Mouse (Mus musculus) hindbrain, embryonic 11.5 days (tissue): ENCODE results near the gene B3gnt8. TPM values are rescaled to one million over a fixed set of nuclear protein-coding genes. Genes with fewer than 3 reads are reported as not detected.

Experiments
- ATAC-seq: fragments of 200-750 bp; cut with Nextera tagmentation; 2 replicates; pipeline ENCODE4 v1.8.0; 2017; ENCODE audit warnings: mild to moderate bottlenecking, moderate TSS enrichment, moderate library complexity; ENCODE audit not compliant: low FRiP score
- DNase-seq: peaks from one replicate; pipeline ENCODE4 v3.0.0-alpha.2; 2015; ENCODE audit warnings: low spot score
- H3K27ac ChIP-seq: fragments of 300-500 bp; sonication (generic); 2 replicates; pipeline ENCODE4 v1.5.1; 2014; ENCODE audit warnings: mild to moderate bottlenecking, low read depth, low read length
- H3K27me3 ChIP-seq: fragments of 300-500 bp; sonication (generic); 2 replicates; pipeline ENCODE4 v1.6.1; 2014; ENCODE audit warnings: mild to moderate bottlenecking, low read length, moderate library complexity, mixed read lengths; ENCODE audit not compliant: control insufficient read depth, insufficient read depth
- H3K36me3 ChIP-seq: fragments of 300-500 bp; sonication (generic); 2 replicates; pipeline ENCODE4 v1.6.1; 2014; ENCODE audit warnings: mild to moderate bottlenecking, low read length, moderate library complexity, mixed read lengths; ENCODE audit not compliant: control insufficient read depth, insufficient read depth
- H3K4me1 ChIP-seq: fragments of 300-500 bp; sonication (generic); replicated peaks from 2 replicates; pipeline ENCODE4 v1.6.1; 2014; ENCODE audit warnings: low read length, mixed read lengths; ENCODE audit not compliant: control insufficient read depth, insufficient read depth
- H3K4me2 ChIP-seq: fragments of 300-500 bp; sonication (generic); replicated peaks from 2 replicates; pipeline ENCODE4 v1.6.1; 2014; ENCODE audit warnings: mild to moderate bottlenecking, low read depth, low read length
- H3K4me3 ChIP-seq: fragments of 300-500 bp; sonication (generic); 2 replicates; pipeline ENCODE4 v1.5.1; 2014; ENCODE audit warnings: low read depth, low read length
- H3K9ac ChIP-seq: fragments of 300-500 bp; sonication (generic); 2 replicates; pipeline ENCODE4 v1.6.1; 2014; ENCODE audit warnings: low read depth, low read length
- H3K9me3 ChIP-seq: fragments of 300-500 bp; sonication (generic); 2 replicates; pipeline ENCODE4 v1.6.1; 2016; ENCODE audit warnings: low read length; ENCODE audit not compliant: control insufficient read depth
- WGBS: fragments of 180-500 bp; shearing (Covaris S2); extraction: QIAGEN DNeasy Blood & Tissue Kit; methylation state at CpG from one replicate; pipeline ENCODE4 v1.1.7; 2014; 5-methylcytosine and 5-hydroxymethylcytosine counted together
- polyA plus RNA-seq: library from polyadenylated mRNA; unstranded; fragments of >200 nt; fragmentation: Nextera tagmentation; extraction: Ambion mirVana; gene quantifications from 2 replicates; pipeline ENCODE4 v1.2.1, GENCODE M21; 2014

Gene B3gnt8
- polyA plus RNA-seq, 1 experiment from 2014 or later: 0.91 TPM

DNA sequence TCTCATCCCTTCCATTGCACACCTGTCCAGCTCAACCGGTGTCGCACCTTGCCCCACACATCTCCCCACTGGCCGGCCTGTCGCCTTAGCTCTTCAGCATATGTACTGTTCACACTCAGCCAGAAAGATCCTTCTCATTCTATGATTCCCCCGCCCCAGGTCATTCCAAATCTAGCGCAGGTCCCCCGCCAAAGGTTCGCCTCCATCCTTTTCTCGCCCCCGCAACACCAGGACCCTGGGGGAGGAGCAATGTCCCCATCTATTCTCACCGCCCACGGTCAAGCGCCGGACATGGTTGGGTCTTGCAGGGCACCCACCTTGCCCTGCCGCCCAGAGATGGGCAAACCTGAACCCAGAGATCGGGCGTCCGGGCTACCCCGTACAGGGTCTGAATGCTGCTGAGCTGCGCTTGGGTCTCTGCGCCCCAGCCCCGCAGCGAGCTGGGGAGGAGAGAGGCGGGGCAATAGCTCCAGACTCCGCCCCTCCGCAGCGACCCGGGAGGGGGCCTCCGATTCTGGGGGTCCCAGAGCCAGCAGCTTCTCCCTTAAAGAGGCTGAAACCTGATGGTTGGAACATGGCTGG is 48.4 kb downstream of the B3gnt8 start, which contains the start of gene Tmem91:
Tmem91 (minus strand) TSS at position 448 of the 582 bp plus-strand sequence.
- H3K27me3 ChIP-seq: peaks cover 36% of the 10 kb centered on the region
- DNase-seq (peak; percentile 10), ATAC-seq (peak; percentile 54; the same call in 1 of the 2 replicates)
- 1% methylated on average over 29 of the region's 29 CpGs for WGBS
- peak within 1 kb of the TSS; percentile 17; the same call in 1 of the 2 replicates for H3K9ac ChIP-seq
- H3K4me1 ChIP-seq: no peaks in the 10 kb centered on the region; the same call in 1 of the 2 replicates
- H3K27ac ChIP-seq: no peak within 1 kb of the TSS
- peak within 1 kb of the TSS; percentile 32 for H3K4me2 ChIP-seq
- H3K4me3 ChIP-seq: peak within 1 kb of the TSS; percentile 8; the same call in 1 of the 2 replicates
- no peaks in the 10 kb centered on the region for H3K9me3 ChIP-seq
- no peaks in the 10 kb centered on the region for H3K36me3 ChIP-seq

DNA sequence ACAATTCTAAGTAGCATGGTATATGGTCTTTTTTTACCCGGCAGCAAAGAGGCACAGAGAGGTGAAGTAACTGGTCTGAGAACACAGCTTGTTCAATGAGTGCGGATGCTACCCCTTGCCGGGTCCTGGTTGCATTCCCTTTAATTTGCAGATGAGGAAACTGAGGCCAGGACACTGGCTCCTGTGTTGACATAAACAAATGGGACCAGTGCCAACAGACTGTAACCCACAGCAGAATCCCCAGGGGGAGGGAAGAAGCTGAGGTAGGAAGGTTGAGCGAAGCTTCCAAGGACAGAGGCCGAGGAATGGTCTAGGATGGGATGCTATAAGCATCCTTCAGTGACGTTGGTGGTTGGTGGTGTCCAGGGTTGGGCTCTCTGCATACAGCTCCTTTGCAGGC is 49.0 kb downstream of the B3gnt8 start:
- Histone ChIP-seq H3K4me3 (no peak overlapping the region; the same call in 1 of the 2 replicates), H3K4me2 (no peak overlapping the region), H3K27ac (no peak overlapping the region), H3K27me3 (peaks cover 36% of the 10 kb centered on the region), H3K4me1 (no peaks in the 10 kb centered on the region; the same call in 1 of the 2 replicates), H3K36me3 (no peaks in the 10 kb centered on the region), H3K9ac (no peak overlapping the region), H3K9me3 (no peaks in the 10 kb centered on the region)
- peak; percentile 9 for DNase-seq
- ATAC-seq: no peak
- 44% methylated on average over 6 of the region's 6 CpGs for WGBS

DNA sequence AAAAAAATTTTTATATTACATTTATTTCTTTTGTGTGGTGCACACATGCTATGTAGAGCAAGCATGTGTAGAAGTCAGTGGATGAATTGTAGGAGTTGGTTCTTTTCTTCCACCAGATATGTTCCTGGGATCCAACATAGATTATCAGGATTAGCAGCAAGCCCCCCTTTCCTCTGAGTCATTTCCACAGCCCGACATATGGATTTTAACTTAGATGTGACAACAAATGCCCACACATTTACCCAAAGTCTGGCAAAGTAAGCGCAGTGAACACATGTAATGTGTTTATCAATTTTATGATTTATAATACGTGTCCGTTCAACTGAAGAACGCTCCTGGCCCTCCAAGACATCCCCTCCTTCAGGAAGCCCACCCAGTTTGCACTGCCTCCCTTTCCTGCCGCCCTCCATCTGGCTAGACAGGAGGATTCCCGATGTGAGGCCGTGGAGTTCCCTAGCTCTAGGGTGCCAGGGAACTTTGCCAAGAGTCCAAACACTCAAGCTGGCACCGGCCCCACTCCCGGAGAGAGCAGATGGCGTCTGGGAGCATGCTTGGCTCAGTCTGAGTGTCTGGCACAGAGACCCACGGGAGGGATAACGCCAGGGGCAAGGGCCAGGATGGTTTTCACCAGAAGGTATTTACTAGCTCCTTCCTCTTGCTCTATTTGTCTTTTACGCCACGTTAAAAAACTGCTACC is 49.8 kb downstream of the B3gnt8 start:
- DNase-seq (no peak), ATAC-seq (no peak)
- Histone ChIP-seq H3K4me1 (no peaks in the 10 kb centered on the region; the same call in 1 of the 2 replicates), H3K36me3 (no peaks in the 10 kb centered on the region), H3K9me3 (no peaks in the 10 kb centered on the region), H3K4me3 (no peak overlapping the region), H3K4me2 (no peak overlapping the region), H3K9ac (no peak overlapping the region), H3K27ac (no peak overlapping the region), H3K27me3 (peaks cover 36% of the 10 kb centered on the region)
- WGBS: 84% methylated on average over 15 of the region's 15 CpGs

DNA sequence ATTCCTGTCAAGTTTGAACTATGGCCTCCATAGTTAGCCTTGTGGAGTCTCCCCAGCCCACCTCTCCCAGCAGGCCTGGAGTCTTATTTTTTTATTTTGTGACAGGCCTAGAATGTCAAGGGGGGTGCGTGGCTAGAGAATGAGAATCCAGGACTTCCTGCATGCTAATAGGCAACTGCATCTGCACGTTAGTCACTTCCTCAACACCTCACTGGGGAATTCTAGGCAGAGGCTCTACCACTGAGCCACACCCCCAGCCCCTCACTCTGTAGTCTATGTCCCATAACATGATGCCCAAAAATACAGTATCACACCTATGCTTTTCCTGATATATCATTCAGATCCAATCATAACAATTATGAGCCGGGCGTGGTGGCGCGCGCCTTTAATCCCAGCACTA is 50.6 kb downstream of the B3gnt8 start:
- 91% methylated on average over 7 of the region's 7 CpGs for WGBS
- Histone ChIP-seq H3K27ac (no peak overlapping the region), H3K4me3 (no peak overlapping the region), H3K4me1 (no peaks in the 10 kb centered on the region; the same call in 1 of the 2 replicates), H3K9ac (no peak overlapping the region), H3K9me3 (no peaks in the 10 kb centered on the region), H3K36me3 (no peaks in the 10 kb centered on the region), H3K4me2 (no peak overlapping the region), H3K27me3 (peaks cover 36% of the 10 kb centered on the region)
- ATAC-seq: no peak
- DNase-seq: no peak

DNA sequence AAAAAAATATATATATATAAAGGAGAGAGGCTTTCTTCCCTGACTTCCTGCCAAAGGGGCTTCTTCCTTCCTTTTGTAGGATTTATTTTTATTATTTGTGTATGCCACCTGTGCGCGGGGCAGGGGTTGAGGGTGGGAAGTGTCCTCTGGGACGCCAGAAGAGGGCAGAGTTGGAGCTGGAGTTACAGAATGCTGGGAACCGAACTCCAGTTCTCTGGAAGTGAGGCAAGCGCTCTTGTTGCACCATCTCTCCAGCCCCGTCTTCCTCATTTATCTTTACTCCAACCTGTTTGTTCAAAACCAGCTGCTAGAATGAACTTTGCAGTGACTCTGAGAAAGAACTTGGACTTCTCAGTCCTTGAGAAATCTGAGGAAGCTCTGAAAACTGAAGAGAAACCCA is 53.5 kb downstream of the B3gnt8 start:
- Histone ChIP-seq H3K36me3 (no peaks in the 10 kb centered on the region), H3K27me3 (peaks cover 18% of the 10 kb centered on the region), H3K27ac (no peak overlapping the region), H3K4me1 (no peaks in the 10 kb centered on the region), H3K4me3 (peak overlapping the region; percentile 59; the same call in 1 of the 2 replicates), H3K4me2 (peak overlapping the region; percentile 38), H3K9me3 (no peaks in the 10 kb centered on the region), H3K9ac (no peak overlapping the region; the same call in 1 of the 2 replicates)
- peak; percentile 12 for DNase-seq
- 10% methylated on average over 6 of the region's 6 CpGs for WGBS
- no peak for ATAC-seq

DNA sequence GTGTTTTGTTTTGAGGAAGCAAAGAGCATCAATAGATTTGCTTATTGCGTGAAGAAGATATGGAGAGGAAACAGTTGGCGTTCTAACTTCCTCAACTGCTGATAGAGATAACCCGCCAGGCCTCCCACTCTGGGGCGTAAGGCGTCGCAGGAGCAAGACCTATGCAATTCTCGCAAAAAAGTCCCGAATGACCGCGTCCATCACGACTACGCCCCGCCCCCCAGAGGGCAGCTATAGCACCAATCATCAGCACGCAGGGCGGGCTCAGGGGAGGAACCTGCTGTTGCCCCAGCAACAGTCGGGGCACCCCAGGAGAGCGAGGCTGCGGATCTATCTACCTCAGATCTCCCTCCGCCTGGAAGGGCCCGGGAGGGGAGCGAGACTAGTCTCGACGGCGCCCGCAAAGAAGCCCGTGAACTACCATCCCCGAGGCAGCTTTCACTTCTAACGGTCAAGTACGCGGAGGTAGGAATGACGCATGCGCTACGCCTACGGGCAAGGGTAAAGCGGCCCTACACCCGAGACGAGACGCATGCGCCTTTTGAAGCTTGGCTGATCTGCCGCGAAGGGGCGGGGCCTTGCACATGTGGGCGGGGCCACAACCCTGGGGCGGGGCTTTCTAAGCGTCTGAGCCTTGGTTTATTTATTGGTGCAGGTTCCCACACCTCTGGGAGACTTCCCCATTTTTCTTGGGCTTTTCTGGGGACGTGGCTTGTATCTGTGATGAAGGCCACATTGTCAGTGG is 54.2 kb downstream of the B3gnt8 start, which contains the start of gene B9d2:
B9d2 (plus strand) TSS at position 267 of the 745 bp plus-strand sequence.
- Histone ChIP-seq H3K27ac (peak within 1 kb of the TSS; percentile 91), H3K27me3 (peaks cover 12% of the 10 kb centered on the region), H3K4me1 (no peaks in the 10 kb centered on the region), H3K36me3 (no peaks in the 10 kb centered on the region), H3K9me3 (no peaks in the 10 kb centered on the region), H3K4me2 (peak within 1 kb of the TSS; percentile 38), H3K9ac (peak within 1 kb of the TSS; percentile 65), H3K4me3 (peak within 1 kb of the TSS; percentile 59)
- ATAC-seq: peak; percentile 98
- under 1% methylated on average over 46 of the region's 46 CpGs for WGBS
- DNase-seq: peak; percentile 95

DNA sequence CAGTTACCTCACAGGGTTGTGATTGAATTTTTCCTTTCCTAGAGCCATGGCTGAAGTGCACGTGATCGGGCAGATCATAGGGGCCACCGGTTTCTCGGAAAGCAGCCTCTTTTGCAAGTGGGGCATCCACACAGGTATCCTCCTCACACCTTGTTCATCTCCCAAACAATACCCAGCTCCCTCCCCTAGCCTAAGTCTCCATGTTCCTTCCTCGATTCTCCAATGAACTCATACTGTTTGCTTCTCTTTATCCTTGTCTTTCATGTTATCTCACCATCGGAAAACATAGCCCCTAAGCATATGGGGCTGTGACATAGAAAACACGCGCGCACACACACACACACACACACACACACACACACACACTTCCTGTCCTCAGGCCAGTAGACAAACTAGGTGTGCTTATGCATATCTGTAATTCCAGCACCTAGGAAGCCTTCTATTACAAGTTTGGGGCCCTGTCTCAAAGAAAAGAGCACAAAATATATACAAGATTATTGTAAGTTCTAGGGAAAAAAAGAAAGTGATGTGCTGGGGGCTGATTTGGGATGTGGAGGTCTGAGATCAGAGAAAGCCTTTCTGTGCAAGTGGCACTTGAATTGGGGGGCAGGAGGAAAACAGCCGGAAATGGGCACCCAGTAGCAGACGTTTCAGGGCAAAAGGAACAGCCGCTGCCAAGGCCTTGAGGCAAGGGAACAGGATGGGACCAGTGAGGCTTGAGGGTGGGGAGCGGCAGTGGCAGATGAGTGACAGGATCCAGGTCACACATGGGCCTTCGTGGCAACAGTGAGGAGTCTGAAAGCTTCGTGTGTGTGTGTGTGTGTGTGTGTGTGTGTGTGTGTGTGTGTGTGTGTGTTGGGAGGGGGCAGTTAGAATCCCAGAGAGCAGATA is 55.1 kb downstream of the B3gnt8 start:
- peaks cover 15% of the 10 kb centered on the region for H3K27me3 ChIP-seq
- no peaks in the 10 kb centered on the region for H3K36me3 ChIP-seq
- no peak; the same call in 1 of the 2 replicates for ATAC-seq
- H3K4me2 ChIP-seq: peak overlapping the region; percentile 8; the same call in 1 of the 2 replicates
- peak overlapping the region; percentile 59; the same call in 1 of the 2 replicates for H3K4me3 ChIP-seq
- no peak for DNase-seq
- WGBS: 63% methylated on average over 15 of the region's 15 CpGs
- no peaks in the 10 kb centered on the region for H3K9me3 ChIP-seq
- H3K4me1 ChIP-seq: no peaks in the 10 kb centered on the region; the same call in 1 of the 2 replicates
- H3K27ac ChIP-seq: no peak overlapping the region
- H3K9ac ChIP-seq: no peak overlapping the region
